Mouse (Mus musculus): ENCODE data around the gene Coq8a.

DNA sequence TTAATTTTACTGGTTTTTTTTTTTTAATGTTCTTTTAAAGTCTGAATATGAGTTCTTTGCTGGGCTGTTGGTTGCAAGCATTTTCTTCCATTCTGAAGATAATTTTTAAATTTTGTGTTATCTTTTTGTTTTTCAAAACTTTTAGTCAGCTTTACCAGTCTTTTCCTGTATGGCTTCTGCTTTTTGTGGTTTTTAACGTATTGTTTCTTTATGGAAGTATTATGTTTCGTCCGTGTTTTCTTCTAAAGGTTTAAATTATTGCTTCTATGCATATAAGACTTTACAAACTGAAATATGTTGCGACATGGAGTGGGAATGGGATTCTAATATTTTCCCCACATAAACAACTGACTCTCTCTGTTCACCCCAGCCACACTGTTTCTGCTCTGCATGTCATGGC lies 67.2 kb downstream of the Coq8a start:
- TF ChIP-seq CTCF (IDR thresholded peaks at IDR 0.05; ENCODE audit: low read depth, low read length), result no peak
- no peak for TF ChIP-seq POLR2A (IDR thresholded peaks at IDR 0.05; ENCODE audit: borderline replicate concordance, low read depth, low read length)
